Mouse (Mus musculus) limb, embryonic 12.5 days (tissue): Measurements from ENCODE around the gene Dlgap3. TPM values are rescaled to one million over a fixed set of nuclear protein-coding genes. Genes with fewer than 3 reads are reported as not detected.

Experiments used
- ATAC-seq: fragments of 200-750 bp; cut with Nextera tagmentation; 2 replicates; pipeline ENCODE4 v1.8.0; 2017; ENCODE audit warnings: low read depth, moderate TSS enrichment; ENCODE audit not compliant: insufficient number of reproducible peaks, insufficient read depth, low FRiP score, low TSS enrichment
- H3K27ac ChIP-seq: fragments of 300-500 bp; sonication (generic); 2 replicates; pipeline ENCODE4 v1.5.1; 2016; ENCODE audit warnings: mild to moderate bottlenecking, moderate library complexity
- H3K27me3 ChIP-seq: fragments of 300-500 bp; sonication (generic); 2 replicates; pipeline ENCODE4 v1.6.1; 2016; ENCODE audit warnings: mild to moderate bottlenecking, moderate library complexity
- H3K36me3 ChIP-seq: fragments of 300-500 bp; sonication (generic); 2 replicates; pipeline ENCODE4 v1.6.1; 2016; ENCODE audit warnings: mild to moderate bottlenecking, moderate library complexity
- H3K4me1 ChIP-seq: fragments of 300-500 bp; sonication (generic); replicated peaks from 2 replicates; pipeline ENCODE4 v1.6.1; 2016
- H3K4me2 ChIP-seq: fragments of 300-500 bp; sonication (generic); 2 replicates; pipeline ENCODE4 v1.6.1; 2016; ENCODE audit warnings: mild to moderate bottlenecking, moderate library complexity
- H3K4me3 ChIP-seq: fragments of 300-500 bp; sonication (generic); replicated peaks from 2 replicates; pipeline ENCODE4 v1.5.1; 2016; ENCODE audit warnings: mild to moderate bottlenecking
- H3K9ac ChIP-seq: fragments of 300-500 bp; sonication (generic); replicated peaks from 2 replicates; pipeline ENCODE4 v1.6.1; 2016; ENCODE audit warnings: mild to moderate bottlenecking, moderate library complexity
- H3K9me3 ChIP-seq: fragments of 300-500 bp; sonication (generic); 2 replicates; pipeline ENCODE4 v1.6.1; 2016; ENCODE audit warnings: mild to moderate bottlenecking, moderate library complexity
- WGBS: fragments of 180-500 bp; shearing (Covaris S2); methylation state at CpG from one replicate; pipeline ENCODE4 v1.1.7; 2016; 5-methylcytosine and 5-hydroxymethylcytosine counted together
- polyA plus RNA-seq: library from polyadenylated mRNA; unstranded; fragments of >200 nt; fragmentation: Nextera tagmentation; extraction: Ambion mirVana; gene quantifications from 2 replicates; pipeline ENCODE4 v1.2.1, GENCODE M21; 2016

The Dlgap3 gene
- polyA plus RNA-seq, 1 experiment from 2014 or later, result 0.31 TPM

DNA sequence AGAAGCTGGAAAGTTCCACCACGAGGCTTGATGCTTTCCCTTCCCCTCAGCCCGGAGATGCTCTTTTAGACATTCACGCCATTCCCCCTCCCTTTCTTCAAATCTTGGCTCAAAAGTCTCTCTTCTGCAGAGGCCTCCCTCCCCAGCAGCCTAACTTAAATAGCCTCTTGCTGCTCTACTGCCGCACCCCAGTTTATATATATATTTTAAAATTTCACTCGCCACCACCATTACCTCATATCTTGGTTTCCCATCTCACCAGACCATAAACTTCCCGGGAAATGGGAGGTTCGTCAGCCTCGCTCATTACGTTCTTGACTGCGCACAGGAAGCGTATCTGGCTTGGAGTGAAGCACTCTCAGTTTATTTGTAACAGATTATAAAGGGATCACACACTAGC is 9.0 kb downstream of the Dlgap3 start:
- 70% methylated on average over 11 of the region's 11 CpGs for WGBS
- Histone ChIP-seq H3K9ac (no peak overlapping the region), H3K9me3 (no peaks in the 10 kb centered on the region), H3K27me3 (peaks cover 62% of the 10 kb centered on the region), H3K27ac (no peak overlapping the region), H3K36me3 (no peaks in the 10 kb centered on the region), H3K4me1 (no peaks in the 10 kb centered on the region), H3K4me3 (no peak overlapping the region), H3K4me2 (no peak overlapping the region)
- ATAC-seq, result no peak

DNA sequence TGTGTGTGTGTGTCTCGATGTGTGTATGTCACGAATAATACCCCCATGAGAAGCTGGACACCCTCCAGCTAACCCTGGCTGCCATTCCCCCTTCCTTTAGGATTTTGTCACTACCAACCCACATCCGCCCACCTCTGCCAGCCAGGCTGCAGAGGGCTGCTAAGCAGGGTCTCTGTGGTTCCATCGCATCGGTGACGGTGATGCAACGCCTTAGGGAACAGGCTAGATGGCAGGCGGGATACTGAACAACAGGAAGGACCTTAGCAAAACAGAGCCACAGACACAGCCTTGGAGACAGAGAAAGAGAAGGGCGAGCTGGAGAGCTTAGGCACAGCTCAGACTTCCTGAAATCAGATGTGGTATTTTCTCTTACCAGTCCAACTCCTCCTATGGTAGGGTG is 9.7 kb downstream of the Dlgap3 start:
- 47% methylated on average over 9 of the region's 9 CpGs for WGBS
- no peak for ATAC-seq
- no peak overlapping the region for H3K27ac ChIP-seq
- H3K9me3 ChIP-seq, result no peaks in the 10 kb centered on the region
- no peak overlapping the region for H3K4me3 ChIP-seq
- H3K36me3 ChIP-seq, result no peaks in the 10 kb centered on the region
- H3K4me2 ChIP-seq, result no peak overlapping the region
- H3K9ac ChIP-seq, result no peak overlapping the region
- peaks cover 57% of the 10 kb centered on the region for H3K27me3 ChIP-seq
- H3K4me1 ChIP-seq, result no peaks in the 10 kb centered on the region

DNA sequence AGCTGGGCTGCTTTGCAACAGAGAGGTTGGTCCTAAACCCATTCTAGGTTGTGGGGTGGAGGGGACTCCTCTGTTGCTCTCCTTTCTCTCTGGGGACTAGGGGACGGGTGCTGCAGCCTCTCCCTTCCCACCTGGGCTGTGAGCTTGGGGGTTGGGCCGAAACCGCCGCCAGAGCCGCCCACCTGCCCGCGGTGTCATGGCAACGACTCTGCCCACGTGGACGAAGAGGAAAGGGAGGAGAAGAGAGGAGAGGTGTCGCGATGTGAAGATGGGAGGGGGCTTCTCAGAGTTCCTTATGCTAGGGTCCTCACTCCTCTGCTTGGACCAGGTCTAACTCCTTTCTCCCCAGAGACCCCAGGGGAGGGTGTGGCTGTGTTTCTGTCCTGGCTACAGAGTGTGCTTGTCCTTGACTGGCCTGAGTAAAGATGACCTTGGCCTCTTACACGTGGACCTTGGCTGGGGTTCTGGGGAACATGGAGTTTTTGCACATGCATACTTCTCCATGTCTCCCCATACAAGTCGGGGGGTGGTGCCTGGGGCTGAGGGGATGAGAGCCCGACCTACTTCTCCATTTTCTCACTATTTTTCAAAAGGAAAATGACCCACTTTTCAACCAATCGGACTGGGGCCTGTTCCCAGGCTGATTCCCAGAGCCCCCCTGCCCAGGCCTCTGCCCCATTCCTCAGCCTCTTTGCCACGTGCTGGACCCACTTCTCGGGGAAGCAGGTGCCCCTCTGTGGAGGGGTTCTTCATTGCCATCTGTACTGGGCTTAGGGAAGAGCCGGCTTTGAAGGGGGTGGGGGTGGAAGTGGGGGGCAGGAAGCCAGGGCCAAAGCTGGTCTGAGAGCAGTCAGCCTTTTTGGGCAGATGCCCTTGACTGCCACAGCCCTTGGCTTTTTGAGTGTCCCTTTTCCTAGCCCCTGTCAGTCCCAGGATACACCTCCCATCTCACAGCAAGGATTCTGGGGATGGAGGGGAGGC is 10.8 kb downstream of the Dlgap3 start:
- Histone ChIP-seq H3K4me1 (no peaks in the 10 kb centered on the region), H3K4me3 (no peak overlapping the region), H3K9ac (no peak overlapping the region), H3K27me3 (peaks cover 49% of the 10 kb centered on the region), H3K9me3 (no peaks in the 10 kb centered on the region), H3K27ac (no peak overlapping the region), H3K4me2 (no peak overlapping the region), H3K36me3 (no peaks in the 10 kb centered on the region)
- no peak for ATAC-seq
- WGBS, result 12% methylated on average over 19 of the region's 19 CpGs

DNA sequence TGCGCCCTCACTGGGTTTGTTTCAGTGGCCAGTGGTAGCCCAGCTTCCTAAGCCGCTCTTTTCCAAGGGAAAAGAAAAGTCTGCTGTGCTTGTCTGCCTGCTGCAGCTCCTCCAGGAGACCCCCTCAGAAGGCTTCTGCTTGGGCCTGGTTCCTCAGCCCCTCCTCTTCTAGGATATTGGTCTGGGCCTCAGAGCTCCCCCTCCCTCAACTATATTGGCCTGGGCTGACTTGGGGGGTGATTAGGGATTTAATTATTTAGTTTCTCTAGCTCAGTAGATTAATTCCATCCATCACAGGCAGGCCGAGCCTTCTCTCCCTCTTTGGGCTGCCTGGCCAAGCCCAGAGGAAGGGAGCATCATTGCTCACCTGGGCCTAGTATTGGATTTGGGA is 11.4 kb downstream of the Dlgap3 start:
- Histone ChIP-seq H3K9ac (no peak overlapping the region), H3K9me3 (no peaks in the 10 kb centered on the region), H3K4me3 (no peak overlapping the region), H3K27me3 (peaks cover 44% of the 10 kb centered on the region), H3K36me3 (no peaks in the 10 kb centered on the region), H3K4me2 (no peak overlapping the region), H3K4me1 (no peaks in the 10 kb centered on the region), H3K27ac (no peak overlapping the region)
- no peak for ATAC-seq
- 86% methylated on average over 3 of the region's 3 CpGs for WGBS

DNA sequence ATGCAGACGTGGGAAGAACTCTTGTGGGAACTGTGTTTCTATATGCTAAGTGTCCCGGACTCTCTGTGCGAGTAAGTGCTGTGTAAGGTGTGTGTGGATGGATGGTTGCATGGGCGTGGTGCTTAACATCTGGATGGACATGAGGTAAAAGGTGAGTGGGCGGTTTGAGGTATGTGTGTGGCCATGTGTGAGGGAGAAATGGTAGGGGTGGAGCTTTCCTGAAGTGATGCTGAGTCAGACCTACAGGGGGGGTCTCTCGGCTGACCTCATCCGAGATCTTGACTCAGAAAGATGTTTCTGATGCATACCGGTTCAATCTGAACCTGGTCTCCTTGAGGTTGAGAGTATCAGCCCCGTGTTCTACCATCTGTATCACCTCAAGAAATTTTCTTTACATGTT is 12.0 kb downstream of the Dlgap3 start:
- Histone ChIP-seq H3K36me3 (no peaks in the 10 kb centered on the region), H3K9me3 (no peaks in the 10 kb centered on the region)
- WGBS, result 83% methylated on average over 9 of the region's 9 CpGs

DNA sequence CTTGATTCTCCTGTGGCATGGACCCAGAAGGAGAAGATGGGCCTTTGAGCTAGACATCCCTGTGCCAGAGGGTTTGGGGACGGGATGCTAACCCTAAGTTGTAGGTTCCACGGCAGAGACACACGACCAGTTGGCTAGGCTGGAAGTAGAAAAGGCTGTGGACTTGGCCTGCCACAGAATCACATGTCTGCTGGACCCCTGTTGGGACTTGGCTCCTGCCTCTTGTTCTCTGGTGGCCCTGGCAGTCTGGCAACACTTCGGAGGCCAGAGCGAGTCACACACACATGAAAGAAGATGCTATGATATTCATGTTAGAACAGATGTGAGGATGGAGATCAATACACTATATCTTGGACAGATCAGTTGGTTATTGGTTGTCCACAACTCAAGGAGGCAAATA is 14.9 kb downstream of the Dlgap3 start:
- peaks cover 28% of the 10 kb centered on the region for H3K27me3 ChIP-seq
- H3K36me3 ChIP-seq, result no peaks in the 10 kb centered on the region
- no peaks in the 10 kb centered on the region for H3K4me1 ChIP-seq
- 87% methylated on average over 5 of the region's 5 CpGs for WGBS
- no peak overlapping the region for H3K4me2 ChIP-seq
- no peak overlapping the region for H3K9ac ChIP-seq
- no peak for ATAC-seq
- no peaks in the 10 kb centered on the region for H3K9me3 ChIP-seq
- H3K27ac ChIP-seq, result no peak overlapping the region
- H3K4me3 ChIP-seq, result no peak overlapping the region

More for the DNA sequence above, 12.0 kb downstream of the Dlgap3 start:
- Histone ChIP-seq H3K4me1 (no peaks in the 10 kb centered on the region), H3K4me2 (no peak overlapping the region), H3K27me3 (peaks cover 44% of the 10 kb centered on the region), H3K27ac (no peak overlapping the region), H3K9ac (no peak overlapping the region), H3K4me3 (no peak overlapping the region)
- no peak for ATAC-seq

DNA sequence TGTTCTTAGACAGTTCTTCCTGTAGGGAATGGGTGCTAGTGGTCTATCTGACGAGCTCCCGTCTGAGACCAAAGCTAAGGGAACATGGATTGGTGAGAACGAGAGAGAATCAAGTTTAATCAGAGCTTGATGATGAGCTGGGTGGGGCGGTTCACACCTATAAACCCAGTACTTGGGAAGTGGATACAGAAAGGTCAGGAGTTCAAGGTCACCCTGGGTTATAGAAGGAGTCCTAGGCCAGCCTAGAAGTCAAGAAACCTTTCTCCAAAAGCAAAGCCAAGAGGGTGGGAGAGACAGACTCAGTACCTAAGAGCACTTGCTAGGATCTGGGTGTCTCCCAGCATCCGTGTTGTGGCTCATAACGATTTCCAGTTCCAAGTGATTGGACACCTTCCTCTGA is 21.9 kb downstream of the Dlgap3 start:
- no peak overlapping the region for H3K4me3 ChIP-seq
- H3K4me1 ChIP-seq, result 0 out of 2 replicates have a peak, but pooled peaks cover 5% of the 10 kb centered on the region
- H3K27me3 ChIP-seq, result peaks cover 22% of the 10 kb centered on the region; the same call in 1 of the 2 replicates
- no peak overlapping the region for H3K27ac ChIP-seq
- 83% methylated on average over 6 of the region's 6 CpGs for WGBS
- H3K4me2 ChIP-seq, result no peak overlapping the region
- H3K9ac ChIP-seq, result no peak overlapping the region
- no peak for ATAC-seq
- no peaks in the 10 kb centered on the region for H3K9me3 ChIP-seq
- H3K36me3 ChIP-seq, result no peaks in the 10 kb centered on the region

DNA sequence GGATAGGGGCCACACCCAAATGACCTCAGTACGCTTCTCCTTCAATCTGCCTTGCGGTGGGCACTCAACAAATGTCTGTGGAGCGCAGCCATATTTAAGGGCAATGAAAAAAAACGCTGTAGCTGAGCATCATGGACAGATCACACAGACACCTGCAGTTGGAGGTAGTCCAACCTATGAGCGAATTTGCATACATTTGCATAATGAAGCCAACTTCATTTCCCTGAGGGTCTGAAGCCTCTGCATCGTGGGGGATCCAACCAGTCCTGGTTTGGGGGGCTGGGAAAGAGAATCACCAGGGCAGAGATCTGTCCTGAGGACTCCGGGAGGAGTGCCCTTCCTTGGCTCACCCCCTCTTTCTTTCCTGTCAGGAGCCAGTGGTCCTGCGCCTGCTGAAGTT is 23.7 kb downstream of the Dlgap3 start:
- Histone ChIP-seq H3K4me2 (no peak overlapping the region), H3K9ac (no peak overlapping the region), H3K4me3 (no peak overlapping the region), H3K36me3 (no peaks in the 10 kb centered on the region), H3K4me1 (0 out of 2 replicates have a peak, but pooled peaks cover 5% of the 10 kb centered on the region), H3K27ac (no peak overlapping the region), H3K9me3 (no peaks in the 10 kb centered on the region), H3K27me3 (peaks cover 31% of the 10 kb centered on the region)
- ATAC-seq, result no peak
- WGBS, result 75% methylated on average over 8 of the region's 8 CpGs

DNA sequence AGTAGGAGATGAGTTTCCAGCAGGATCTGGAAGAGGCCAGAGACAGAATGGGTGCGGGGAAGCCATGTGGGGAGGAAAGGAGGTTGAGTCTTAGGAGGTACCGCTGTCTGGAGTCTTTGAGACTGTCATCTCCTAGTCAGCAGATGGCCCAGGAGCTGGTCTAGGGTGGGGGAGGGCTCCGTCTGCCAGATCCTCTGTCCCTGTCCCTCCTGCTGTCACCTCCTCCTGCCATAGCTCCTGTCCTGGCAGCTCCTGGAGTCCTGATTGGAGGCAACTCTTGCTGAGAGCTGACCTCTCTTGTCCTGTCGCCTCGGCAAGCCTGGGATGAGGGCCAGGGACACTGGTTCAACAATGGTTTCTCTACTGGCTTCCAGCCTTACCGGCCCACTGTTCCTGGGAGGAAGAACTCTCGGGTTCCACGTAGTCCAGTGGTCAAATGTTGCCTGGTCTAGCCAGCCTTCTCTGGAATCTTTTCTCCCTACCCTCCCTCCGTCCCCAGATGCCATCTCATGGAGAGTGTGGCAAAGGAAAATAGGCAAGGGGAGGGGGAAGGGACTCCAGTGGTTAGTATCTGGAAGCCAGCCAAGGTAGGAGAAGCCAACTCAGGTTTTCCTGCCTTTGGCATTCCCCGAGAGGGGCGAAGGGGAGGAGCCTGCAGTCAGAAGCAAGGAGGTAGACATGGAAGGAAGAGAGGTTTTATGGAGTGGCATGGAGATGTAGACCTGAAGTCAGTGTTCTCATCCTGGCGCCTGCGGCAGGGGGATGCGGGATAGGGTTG is 24.6 kb downstream of the Dlgap3 start:
- Histone ChIP-seq H3K4me2 (no peak overlapping the region), H3K9me3 (no peaks in the 10 kb centered on the region), H3K9ac (no peak overlapping the region), H3K36me3 (no peaks in the 10 kb centered on the region), H3K4me3 (no peak overlapping the region), H3K27ac (no peak overlapping the region), H3K4me1 (0 out of 2 replicates have a peak, but pooled peaks cover 5% of the 10 kb centered on the region), H3K27me3 (peaks cover 36% of the 10 kb centered on the region)
- WGBS, result 66% methylated on average over 14 of the region's 14 CpGs
- ATAC-seq, result no peak

DNA sequence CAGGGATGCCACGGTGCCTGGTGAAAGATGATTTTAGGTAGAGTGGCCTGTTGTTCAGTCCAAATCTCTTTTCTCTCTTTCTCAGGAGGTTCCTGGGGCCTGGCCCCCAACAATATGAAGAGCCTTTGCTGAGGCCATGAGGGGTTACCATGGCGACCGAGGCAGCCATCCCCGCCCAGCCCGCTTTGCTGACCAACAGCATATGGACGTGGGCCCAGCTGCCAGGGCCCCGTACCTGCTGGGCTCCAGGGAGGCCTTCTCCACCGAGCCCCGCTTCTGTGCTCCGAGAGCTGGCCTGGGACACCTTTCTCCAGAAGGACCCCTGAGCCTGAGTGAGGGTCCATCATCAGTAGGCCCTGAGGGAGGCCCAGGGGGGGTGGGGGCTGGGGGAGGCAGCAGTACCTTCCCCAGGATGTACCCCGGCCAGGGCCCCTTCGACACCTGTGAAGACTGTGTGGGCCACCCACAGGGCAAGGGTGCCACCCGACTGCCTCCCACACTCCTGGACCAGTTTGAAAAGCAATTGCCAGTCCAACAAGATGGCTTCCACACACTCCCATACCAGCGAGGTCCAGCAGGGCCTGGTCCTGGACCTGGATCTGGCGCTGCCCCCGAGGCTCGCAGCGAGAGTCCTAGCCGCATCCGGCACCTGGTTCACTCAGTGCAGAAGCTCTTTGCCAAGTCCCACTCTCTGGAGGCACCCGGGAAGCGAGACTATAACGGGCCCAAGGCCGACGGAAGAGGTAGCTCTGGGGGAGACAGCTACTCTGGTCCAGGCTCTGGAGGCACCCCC is 25.7 kb downstream of the Dlgap3 start:
- ATAC-seq, result no peak
- 0 out of 2 replicates have a peak, but pooled peaks cover 5% of the 10 kb centered on the region for H3K4me1 ChIP-seq
- H3K4me3 ChIP-seq, result no peak overlapping the region
- H3K9ac ChIP-seq, result no peak overlapping the region
- H3K27ac ChIP-seq, result no peak overlapping the region
- H3K36me3 ChIP-seq, result no peaks in the 10 kb centered on the region
- no peaks in the 10 kb centered on the region for H3K9me3 ChIP-seq
- H3K4me2 ChIP-seq, result no peak overlapping the region
- 86% methylated on average over 25 of the region's 25 CpGs for WGBS
- peaks cover 37% of the 10 kb centered on the region for H3K27me3 ChIP-seq

DNA sequence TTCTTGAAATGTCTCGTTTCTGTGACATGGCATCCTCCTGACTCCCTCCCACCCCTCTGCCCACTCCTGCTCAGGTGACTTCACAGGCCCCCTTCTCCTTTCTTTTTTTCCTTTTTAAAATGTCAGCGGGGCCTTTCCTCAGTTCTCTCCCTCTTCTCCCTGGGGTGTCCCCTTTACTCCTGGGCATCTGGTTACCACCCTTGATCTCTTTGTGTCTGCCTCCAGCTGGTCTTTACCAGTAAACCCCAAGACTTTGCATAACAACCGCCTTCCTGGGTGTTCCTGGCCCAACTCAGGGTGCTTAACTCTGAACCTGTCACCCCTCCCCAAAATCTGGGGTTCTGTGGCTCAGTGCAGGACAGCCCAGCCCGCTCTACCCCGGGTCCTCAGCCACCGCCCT is 29.6 kb downstream of the Dlgap3 start:
- ATAC-seq, result no peak
- Histone ChIP-seq H3K4me3 (no peak overlapping the region), H3K4me2 (no peak overlapping the region)

More for the DNA sequence above, 29.6 kb downstream of the Dlgap3 start:
- Histone ChIP-seq H3K4me1 (peaks cover 14% of the 10 kb centered on the region; the same call in 1 of the 2 replicates), H3K9me3 (no peaks in the 10 kb centered on the region), H3K27me3 (peaks cover 28% of the 10 kb centered on the region), H3K9ac (no peak overlapping the region), H3K36me3 (no peaks in the 10 kb centered on the region), H3K27ac (no peak overlapping the region)
- 37% methylated on average over 6 of the region's 6 CpGs for WGBS
